Mouse (Mus musculus): ENCODE results near the gene Trim72.

Gene Trim72

GRCm38 (mm10) chr7:128003688-128004087 is at the start of gene Trim72:
TSS of gene Trim72 (plus strand) at chr7:128003949.
- no peak for DNase-seq (ENCODE audit: low spot score)

GRCm38 (mm10) chr7:127959364-127959763 is 44.4 kb upstream of the Trim72 start:
- DNase-seq (ENCODE audit: low spot score): no peak

GRCm38 (mm10) chr7:127966371-127966918 is 37.3 kb upstream of the Trim72 start:
- DNase-seq (ENCODE audit: low spot score): no peak

- DNase-seq (ENCODE audit: low spot score): peak; percentile 95
Observed at GRCm38 (mm10) chr7:127967004-127967921, 36.5 kb upstream of the Trim72 start, which contains the start of gene Fus. TSS of gene Fus (plus strand) at chr7:127967457.

- peak; percentile 62 for DNase-seq (ENCODE audit: low spot score)
Observed at GRCm38 (mm10) chr7:127967922-127968828, 35.6 kb upstream of the Trim72 start.

GRCm38 (mm10) chr7:127974413-127974930 is 29.3 kb upstream of the Trim72 start:
- no peak for DNase-seq (ENCODE audit: low spot score)

- DNase-seq (ENCODE audit: low spot score): no peak
Observed at GRCm38 (mm10) chr7:127978856-127979255, 24.9 kb upstream of the Trim72 start.

- no peak for DNase-seq (ENCODE audit: low spot score)
Observed at GRCm38 (mm10) chr7:127980606-127981005, 23.1 kb upstream of the Trim72 start.

GRCm38 (mm10) chr7:127988904-127989303 is 14.8 kb upstream of the Trim72 start:
- DNase-seq (ENCODE audit: low spot score): no peak

- peak; percentile 77 for DNase-seq (ENCODE audit: low spot score)
Observed at GRCm38 (mm10) chr7:127991643-127992487, 11.9 kb upstream of the Trim72 start.

GRCm38 (mm10) chr7:127992488-127993340 is 11.0 kb upstream of the Trim72 start:
- DNase-seq (ENCODE audit: low spot score): no peak

GRCm38 (mm10) chr7:127993341-127993977 is 10.3 kb upstream of the Trim72 start, which contains the start of gene Pycard:
TSS of gene Pycard (minus strand) at chr7:127993867.
- DNase-seq (ENCODE audit: low spot score): peak; percentile 27

- no peak for DNase-seq (ENCODE audit: low spot score)
Observed at GRCm38 (mm10) chr7:127999436-127999835, 4.3 kb upstream of the Trim72 start.

- DNase-seq (ENCODE audit: low spot score): no peak
Observed at GRCm38 (mm10) chr7:128000068-128000950, 3.4 kb upstream of the Trim72 start.

GRCm38 (mm10) chr7:128003098-128003497 is 651 bp upstream of the Trim72 start:
- no peak for DNase-seq (ENCODE audit: low spot score)

- DNase-seq (ENCODE audit: low spot score): no peak
Observed at GRCm38 (mm10) chr7:128004150-128004486, 369 bp downstream of the Trim72 start.

GRCm38 (mm10) chr7:128004487-128005362 is 976 bp downstream of the Trim72 start:
- no peak for DNase-seq (ENCODE audit: low spot score)

GRCm38 (mm10) chr7:128006193-128006592 is 2.4 kb downstream of the Trim72 start:
- no peak for DNase-seq (ENCODE audit: low spot score)

All from layer of hippocampus, adult 11-12 months (tissue).